Mouse (Mus musculus): ENCODE data around the gene Mycbpap.

Mycbpap gene

GRCm38 (mm10) chr11:94481963-94482362 lies 39.6 kb downstream of the Mycbpap start:
- DNase-seq (ENCODE audit: low spot score in 2 of 2): no peak

DNA sequence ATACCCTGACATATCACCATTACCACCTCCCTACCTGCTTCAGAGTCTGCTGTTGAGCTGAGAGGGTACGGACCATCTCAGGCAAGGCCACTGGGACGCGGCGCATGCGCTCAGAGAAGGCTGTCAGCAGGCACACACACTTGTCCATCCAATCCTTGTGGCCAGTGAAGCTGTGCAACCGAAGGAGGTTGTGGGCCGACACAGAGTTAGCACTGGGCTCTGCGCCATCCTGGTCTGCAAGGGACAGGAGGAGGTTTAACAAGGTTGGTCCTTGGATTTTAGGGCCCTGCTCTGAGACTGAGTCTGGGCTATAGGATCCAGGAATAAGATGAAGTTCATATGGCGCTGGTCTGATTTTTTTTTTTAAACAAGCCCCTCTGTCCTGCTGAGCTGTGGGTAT lies 41.2 kb downstream of the Mycbpap start:
- DNase-seq (ENCODE audit: low spot score in 2 of 2): no peak

- no peak for DNase-seq (ENCODE audit: low spot score in 2 of 2)
Observed at GRCm38 (mm10) chr11:94477651-94478050, 43.9 kb downstream of the Mycbpap start.

DNA sequence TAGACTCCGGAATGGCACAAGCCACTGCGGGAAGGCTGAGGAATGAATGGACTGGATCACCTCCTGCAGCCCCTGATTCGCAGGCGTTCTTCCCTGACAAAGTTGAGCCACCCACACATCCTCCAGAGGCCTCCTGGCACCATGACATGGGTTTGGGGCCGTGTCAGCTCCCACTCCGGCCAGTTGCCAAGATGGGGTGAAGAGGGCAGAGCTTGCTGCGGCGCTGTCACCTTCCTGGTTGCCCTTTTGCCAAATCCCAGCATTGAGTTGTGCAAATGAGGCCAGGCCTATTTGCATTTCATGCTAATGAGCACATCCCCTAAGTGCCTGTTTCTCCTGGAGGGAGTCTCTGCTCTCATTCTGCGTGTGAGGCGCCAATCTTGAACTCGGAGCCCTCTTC lies 45.8 kb downstream of the Mycbpap start:
- no peak for DNase-seq (ENCODE audit: low spot score in 2 of 2)

GRCm38 (mm10) chr11:94474544-94474910 lies 47.0 kb downstream of the Mycbpap start:
- no peak for DNase-seq (ENCODE audit: low spot score in 2 of 2)

DNA sequence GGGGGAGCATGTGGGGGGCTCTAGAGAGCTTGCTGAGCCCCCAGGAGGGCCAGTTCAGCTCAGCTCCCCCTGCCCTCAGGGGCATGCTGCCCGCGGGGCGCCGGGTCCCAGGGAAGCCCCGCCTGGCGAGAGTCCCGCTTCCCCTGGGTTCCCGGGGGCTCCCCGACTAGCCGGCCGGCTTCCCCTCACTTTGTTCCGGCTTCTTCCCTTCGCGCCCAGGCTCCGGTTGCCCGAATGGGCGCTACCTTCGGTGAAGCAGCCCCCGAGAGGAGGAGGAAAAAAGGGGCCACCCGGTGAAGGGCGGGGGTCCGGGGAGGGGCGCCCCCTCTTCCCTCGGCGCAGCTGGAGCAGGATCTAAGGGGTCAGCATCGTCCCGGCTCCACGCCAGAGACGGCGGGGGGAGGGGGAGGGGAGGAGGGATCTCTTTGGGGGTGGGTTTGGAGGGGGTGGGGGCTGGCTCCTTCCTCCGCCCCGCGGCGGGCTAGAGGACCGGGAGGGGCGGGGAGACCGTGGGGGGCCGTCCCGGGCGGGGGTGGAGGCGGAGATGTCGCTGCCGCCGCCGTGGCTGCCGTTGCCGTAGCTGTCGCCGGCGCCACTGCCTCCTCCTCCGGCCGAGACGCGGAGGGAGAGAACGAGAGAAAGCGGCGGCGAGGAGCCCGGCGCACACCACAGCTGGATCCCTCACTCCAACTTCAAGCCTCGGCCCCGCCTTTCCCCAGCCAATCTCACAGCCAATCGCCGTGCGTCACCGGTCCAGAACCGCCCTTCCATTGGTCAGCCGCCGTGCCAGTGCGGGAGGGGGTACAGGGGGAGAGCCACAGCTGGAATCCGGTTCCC lies 47.6 kb downstream of the Mycbpap start, which contains the start of gene Cacna1g:
Cacna1g (minus strand) TSS at position 492 of the 837 bp plus-strand sequence.
- DNase-seq (ENCODE audit: low spot score in 2 of 2): peak; percentile 87 to 89

- no peak for DNase-seq (ENCODE audit: low spot score in 2 of 2)
Observed at GRCm38 (mm10) chr11:94472916-94473706, 48.4 kb downstream of the Mycbpap start.

DNA sequence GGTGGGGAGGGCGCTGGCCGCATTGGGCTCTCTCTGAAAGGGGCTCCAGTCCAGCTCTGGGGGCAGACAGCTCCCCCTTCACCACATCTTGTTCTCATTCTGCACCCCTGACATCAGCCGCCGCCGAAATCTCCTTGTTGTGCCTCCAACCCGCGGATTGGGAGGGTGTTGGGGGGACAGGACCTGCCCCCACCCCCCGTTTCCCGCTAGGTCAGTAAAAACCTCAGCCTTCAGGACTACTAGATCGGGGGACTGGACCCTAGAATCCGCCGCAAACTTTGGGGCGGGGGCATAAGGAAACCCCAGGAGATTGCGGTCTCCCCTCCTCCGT lies 49.0 kb downstream of the Mycbpap start:
- DNase-seq (ENCODE audit: low spot score in 2 of 2): no peak

DNA sequence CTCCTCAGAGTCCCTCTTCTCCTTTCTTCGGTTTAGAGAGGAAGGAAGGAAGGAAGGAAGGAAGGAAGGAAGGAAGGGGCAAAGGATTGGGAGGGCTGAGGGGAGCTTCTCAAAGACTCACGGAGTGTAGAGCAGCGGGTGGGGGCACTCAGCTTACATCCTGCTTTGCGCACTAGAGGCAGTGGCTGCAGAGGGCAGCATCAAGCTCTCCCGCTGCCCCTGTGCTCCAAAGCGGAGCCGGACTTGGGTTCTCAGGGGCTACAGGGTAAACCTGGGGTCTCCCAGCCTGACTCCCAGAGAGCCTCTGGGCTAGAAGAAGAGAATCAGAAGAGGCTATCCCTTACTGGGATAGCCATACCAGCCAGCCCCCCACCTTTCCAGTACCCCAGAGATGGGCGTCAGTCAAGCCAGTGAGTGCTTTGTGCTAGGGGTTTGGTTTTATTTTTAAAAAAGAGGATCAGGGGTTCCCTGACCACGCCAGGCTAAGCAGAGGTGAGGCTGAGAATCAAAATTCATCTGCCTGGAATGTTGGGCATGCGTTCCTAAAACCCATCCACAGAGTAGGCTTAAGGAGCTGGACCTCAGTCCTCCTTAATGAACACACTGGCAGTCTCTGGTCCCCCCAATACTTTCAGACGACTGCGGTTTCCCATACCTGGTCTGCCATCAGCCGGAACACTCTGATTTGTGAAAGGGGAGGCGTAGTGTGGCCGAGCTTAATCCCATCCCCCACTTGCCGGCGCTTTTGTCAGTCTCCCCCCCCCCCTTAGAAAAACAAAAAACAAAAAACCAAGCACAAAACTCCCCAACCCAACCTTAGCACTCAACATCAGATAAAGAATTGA lies 49.6 kb downstream of the Mycbpap start:
- DNase-seq (ENCODE audit: low spot score in 2 of 2): no peak

- peak in 1 of 2 experiments; percentile 36 for DNase-seq (ENCODE audit: low spot score in 2 of 2)
Observed at GRCm38 (mm10) chr11:94470391-94470790, 51.2 kb downstream of the Mycbpap start.

- DNase-seq (ENCODE audit: low spot score in 2 of 2): no peak
Observed at GRCm38 (mm10) chr11:94469136-94470064, 52.1 kb downstream of the Mycbpap start.

GRCm38 (mm10) chr11:94468582-94469064 lies 52.9 kb downstream of the Mycbpap start:
- peak; percentile 76 to 79 for DNase-seq (ENCODE audit: low spot score in 2 of 2)

GRCm38 (mm10) chr11:94466333-94466855 lies 55.1 kb downstream of the Mycbpap start:
- peak in 1 of 2 experiments; percentile 63 for DNase-seq (ENCODE audit: low spot score in 2 of 2)

DNA sequence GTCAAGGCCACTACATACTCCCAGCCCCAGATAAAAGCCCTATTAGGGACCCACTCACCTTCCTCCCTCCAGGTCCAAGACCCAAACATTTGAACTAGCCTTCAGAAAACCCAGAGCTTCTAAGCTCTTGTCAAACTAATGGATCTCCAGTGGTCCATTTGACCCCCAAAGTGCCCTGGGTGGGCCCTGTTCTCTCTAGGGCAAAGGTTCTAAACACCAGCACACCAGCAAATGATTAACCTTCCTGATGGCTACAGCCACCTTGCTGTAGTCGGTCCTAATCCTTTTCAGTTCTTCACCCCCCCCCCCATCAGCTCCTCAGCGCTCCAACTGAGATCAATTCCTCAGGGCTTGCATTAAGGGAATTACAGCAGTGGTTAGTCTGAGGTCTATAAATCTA lies 57.4 kb downstream of the Mycbpap start:
- no peak for DNase-seq (ENCODE audit: low spot score in 2 of 2)

DNA sequence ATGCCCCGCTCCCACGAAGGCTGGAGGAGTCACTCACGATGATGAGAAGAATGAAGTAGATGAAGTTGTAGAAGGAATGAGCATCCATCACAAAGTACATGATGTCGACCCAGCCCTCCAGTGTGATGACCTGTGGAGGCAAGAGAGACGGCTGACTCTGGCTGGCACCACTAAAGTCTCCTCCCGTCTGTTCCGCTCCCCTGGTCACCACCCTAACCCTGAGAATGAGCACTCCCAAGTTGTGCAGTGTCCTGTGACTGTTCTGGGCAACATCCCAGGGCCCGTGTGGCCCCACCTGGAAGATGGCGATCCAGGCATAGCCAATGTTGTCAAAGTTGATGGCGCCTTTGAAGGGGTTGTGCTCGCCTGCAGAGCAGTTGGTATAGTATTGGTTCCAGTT lies 59.7 kb downstream of the Mycbpap start:
- DNase-seq (ENCODE audit: low spot score in 2 of 2): no peak

GRCm38 (mm10) chr11:94457001-94457400 lies 64.5 kb downstream of the Mycbpap start:
- no peak for DNase-seq (ENCODE audit: low spot score in 2 of 2)

DNA sequence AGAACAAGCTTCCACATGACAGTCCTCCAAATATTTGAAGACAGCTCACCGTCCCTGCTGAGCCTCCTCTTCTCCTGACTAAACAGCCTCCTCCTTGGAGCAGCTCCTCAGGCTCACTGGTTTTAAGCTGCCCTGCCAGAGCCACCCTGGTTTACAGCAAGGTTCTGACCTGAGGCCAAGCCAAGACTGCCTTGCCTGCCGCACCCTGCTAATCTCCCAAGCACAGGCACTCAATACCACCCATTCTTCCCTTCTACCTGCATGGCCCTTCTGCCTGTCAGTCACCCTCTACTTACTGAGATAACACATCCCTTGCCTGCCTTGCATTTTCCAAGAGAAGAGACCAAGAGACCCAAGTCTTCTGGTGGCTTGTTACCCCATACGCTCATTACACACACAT lies 65.2 kb downstream of the Mycbpap start:
- DNase-seq (ENCODE audit: low spot score in 2 of 2): no peak

- peak in 1 of 2 experiments; percentile 35 for DNase-seq (ENCODE audit: low spot score in 2 of 2)
Observed at GRCm38 (mm10) chr11:94455161-94455820, 66.3 kb downstream of the Mycbpap start.

- DNase-seq (ENCODE audit: low spot score in 2 of 2): peak in 1 of 2 experiments; percentile 41
Observed at GRCm38 (mm10) chr11:94454756-94455155, 66.8 kb downstream of the Mycbpap start.

Data from right cerebral cortex, adult 2 months (tissue).